Mouse (Mus musculus): ENCODE measurements around the gene Igf1r. TPM values are rescaled to one million over a fixed set of nuclear protein-coding genes. Genes with fewer than 3 reads are reported as not detected.

The Igf1r gene
- polyA plus RNA-seq, 1 experiment from 2014 or later: 58.8 TPM

GRCm38 (mm10) chr7:68182773-68183172, 230.1 kb downstream of the Igf1r start:
- no peaks in the 10 kb centered on the region for H3K27me3 ChIP-seq
- ChIA-PET POLR2A (interaction anchor here (0.7 kb wide), 1 partner anchor 60 kb away, joined by 4 read pairs; no protein-coding TSS in a partner anchor), CTCF (interaction anchor here (1.3 kb wide), 2 partner anchors 27 to 54 kb away, joined by 3 read pairs; no protein-coding TSS in a partner anchor)
- DNase-seq (ENCODE audit: low read depth, low spot score) (peak; percentile 68), ATAC-seq (peak; percentile 17)
- in situ Hi-C loops (cut with MboI; ENCODE audit: low pct_unique_long_range_greater_than_20kb): loop anchor here (5.0 kb wide), 1 partner anchor 50 kb away; no protein-coding TSS in a partner anchor
- no peak for TF ChIP-seq CTCF (IDR thresholded peaks at IDR 0.05)

GRCm38 (mm10) chr7:68183421-68183820, 230.8 kb downstream of the Igf1r start:
- DNase-seq (ENCODE audit: low read depth, low spot score) (no peak), ATAC-seq (no peak)
- POLR2A ChIA-PET: no interaction called here
- in situ Hi-C loops (cut with MboI; ENCODE audit: low pct_unique_long_range_greater_than_20kb): loop anchor here (5.0 kb wide), 1 partner anchor 51 kb away; no protein-coding TSS in a partner anchor
- no peak for TF ChIP-seq CTCF (IDR thresholded peaks at IDR 0.05)
- CTCF ChIA-PET: interaction anchor here (1.3 kb wide), 2 partner anchors 26 to 54 kb away, joined by 3 read pairs; no protein-coding TSS in a partner anchor
- no peaks in the 10 kb centered on the region for H3K27me3 ChIP-seq

GRCm38 (mm10) chr7:68189211-68189610, 236.6 kb downstream of the Igf1r start:
- CTCF ChIA-PET: no interaction called here
- no peaks in the 10 kb centered on the region for H3K27me3 ChIP-seq
- POLR2A ChIA-PET: no interaction called here
- in situ Hi-C loops (cut with MboI; ENCODE audit: low pct_unique_long_range_greater_than_20kb): no loop called here
- ATAC-seq (no peak), DNase-seq (ENCODE audit: low read depth, low spot score) (no peak)
- TF ChIP-seq CTCF (IDR thresholded peaks at IDR 0.05): no peak

- POLR2A ChIA-PET: no interaction called here
- CTCF ChIA-PET: no interaction called here
- TF ChIP-seq CTCF (IDR thresholded peaks at IDR 0.05): no peak
- no peak for ATAC-seq
- no peak for DNase-seq (ENCODE audit: low read depth, low spot score)
- in situ Hi-C loops (cut with MboI; ENCODE audit: low pct_unique_long_range_greater_than_20kb): no loop called here
- no peaks in the 10 kb centered on the region for H3K27me3 ChIP-seq
These were observed 237.2 kb downstream of the Igf1r start for GRCm38 (mm10) chr7:68189691-68190456.

GRCm38 (mm10) chr7:68193958-68194695, 241.5 kb downstream of the Igf1r start:
- ChIA-PET POLR2A (interaction anchor here (0.6 kb wide), 1 partner anchor 238 kb away, joined by 3 read pairs; no protein-coding TSS in a partner anchor), CTCF (interaction anchor here (1.2 to 1.6 kb wide), 2 partner anchors 15 to 60 kb away, joined by 3 to 4 read pairs; no protein-coding TSS in a partner anchor)
- H3K27me3 ChIP-seq: no peaks in the 10 kb centered on the region
- ATAC-seq (no peak), DNase-seq (ENCODE audit: low read depth, low spot score) (no peak)
- no peak for TF ChIP-seq CTCF (IDR thresholded peaks at IDR 0.05)
- in situ Hi-C loops (cut with MboI; ENCODE audit: low pct_unique_long_range_greater_than_20kb): no loop called here

GRCm38 (mm10) chr7:68199609-68200008, 247.0 kb downstream of the Igf1r start:
- no peak for TF ChIP-seq CTCF (IDR thresholded peaks at IDR 0.05)
- ATAC-seq (no peak), DNase-seq (ENCODE audit: low read depth, low spot score) (no peak)
- in situ Hi-C loops (cut with MboI; ENCODE audit: low pct_unique_long_range_greater_than_20kb): no loop called here
- POLR2A ChIA-PET: no interaction called here
- H3K27me3 ChIP-seq: no peaks in the 10 kb centered on the region
- CTCF ChIA-PET: no interaction called here

GRCm38 (mm10) chr7:68205776-68206427, 253.3 kb downstream of the Igf1r start:
- ATAC-seq (no peak), DNase-seq (ENCODE audit: low read depth, low spot score) (no peak)
- in situ Hi-C loops (cut with MboI; ENCODE audit: low pct_unique_long_range_greater_than_20kb): no loop called here
- ChIA-PET CTCF (interaction anchor here (0.9 kb wide), 2 partner anchors 11 to 15 kb away, joined by 3 read pairs; no protein-coding TSS in a partner anchor), POLR2A (interaction anchor here (1.6 kb wide), 1 partner anchor 9 kb away, joined by 6 read pairs; no protein-coding TSS in a partner anchor)
- TF ChIP-seq CTCF (IDR thresholded peaks at IDR 0.05): no peak
- H3K27me3 ChIP-seq: no peaks in the 10 kb centered on the region

- TF ChIP-seq CTCF (IDR thresholded peaks at IDR 0.05): no peak
- CTCF ChIA-PET: interaction anchor here (0.9 kb wide), 1 partner anchor 14 kb away, joined by 4 read pairs; no protein-coding TSS in a partner anchor
- H3K27me3 ChIP-seq: no peaks in the 10 kb centered on the region
- no peak for ATAC-seq
- in situ Hi-C loops (cut with MboI; ENCODE audit: low pct_unique_long_range_greater_than_20kb): no loop called here
- DNase-seq (ENCODE audit: low read depth, low spot score): no peak
- POLR2A ChIA-PET: no interaction called here
These were observed 256.4 kb downstream of the Igf1r start for GRCm38 (mm10) chr7:68209039-68209438.

- in situ Hi-C loops (cut with MboI; ENCODE audit: low pct_unique_long_range_greater_than_20kb): no loop called here
- no peak for DNase-seq (ENCODE audit: low read depth, low spot score)
- no peaks in the 10 kb centered on the region for H3K27me3 ChIP-seq
- no peak for ATAC-seq
- CTCF ChIA-PET: interaction anchor here (0.9 kb wide), 1 partner anchor 27 kb away, joined by 3 read pairs; no protein-coding TSS in a partner anchor
- POLR2A ChIA-PET: no interaction called here
- TF ChIP-seq CTCF (IDR thresholded peaks at IDR 0.05): no peak
These were observed 257.8 kb downstream of the Igf1r start for GRCm38 (mm10) chr7:68210417-68210816.

- H3K27me3 ChIP-seq: no peaks in the 10 kb centered on the region
- no peak for TF ChIP-seq CTCF (IDR thresholded peaks at IDR 0.05)
- ChIA-PET CTCF (no interaction called here), POLR2A (interaction anchor here (0.6 kb wide), 1 partner anchor 59 kb away, joined by 7 read pairs; no protein-coding TSS in a partner anchor)
- in situ Hi-C loops (cut with MboI; ENCODE audit: low pct_unique_long_range_greater_than_20kb): no loop called here
- no peak for DNase-seq (ENCODE audit: low read depth, low spot score)
- no peak for ATAC-seq
These were observed 259.3 kb downstream of the Igf1r start for GRCm38 (mm10) chr7:68211883-68212282.
